In genomic region chr14:62975046-62975445, GRCm38 (mm10) we compare ENCODE assay signal across 9 mouse cellular contexts. TPM values are rescaled to one million over a fixed set of nuclear protein-coding genes. Genes with fewer than 3 reads are reported as not detected.
DNase-seq lines count a peak whose midpoint lies in the region; ATAC-seq and TF ChIP-seq lines count a peak whose summit lies in the region.
"Had no signal": no experiment of that assay in that cellular context is flagged by ENCODE, and none has a peak within 500 bp of the region (broad histone marks: within the 10 kb centered on the region; RNA-seq: fewer than 3 reads in every experiment).

No protein-coding gene starts in this region.

- no peak overlapping the region; the same call in 1 of the 2 replicates for H3K4me2 ChIP-seq in forebrain, embryonic 12.5 days

- intact Hi-C loops in heart, adult 2 months (cut with DNase I), result loop anchor here (1.0 to 5.0 kb wide), 3 partner anchors 260 to 483 kb away; no protein-coding TSS in a partner anchor

- no peaks in the 10 kb centered on the region for H3K79me2 ChIP-seq in heart, adult 2 months (replicated peaks; ENCODE audit: control insufficient read depth, insufficient read depth, low read length)

- H3K9me3 ChIP-seq in forebrain, embryonic 10.5 days, result no peaks in the 10 kb centered on the region
- no peaks in the 10 kb centered on the region for H3K9me3 ChIP-seq in forebrain, embryonic 12.5 days

- 0 out of 2 replicates have a peak overlapping the region, but pooled peaks have one; percentile 11 for H3K27ac ChIP-seq in forebrain, embryonic 10.5 days
- H3K27ac ChIP-seq in forebrain, embryonic 12.5 days, result no peak overlapping the region
- H3K27ac ChIP-seq in heart, adult 2 months, result no peak overlapping the region
- H3K27ac ChIP-seq in testis, adult 2 months (ENCODE audit: control insufficient read depth, insufficient read depth, low read depth, low read length), result no peak overlapping the region

- H3K36me3 ChIP-seq in forebrain, embryonic 10.5 days (replicated peaks), result no peaks in the 10 kb centered on the region
- no peaks in the 10 kb centered on the region for H3K36me3 ChIP-seq in forebrain, embryonic 12.5 days (replicated peaks)
- no peaks in the 10 kb centered on the region for H3K36me3 ChIP-seq in heart, adult 2 months (ENCODE audit: control insufficient read depth, insufficient read depth, low read length)
- H3K36me3 ChIP-seq in testis, adult 2 months (ENCODE audit: control insufficient read depth, insufficient read depth, low read length), result no peaks in the 10 kb centered on the region

- H3K4me3 ChIP-seq in forebrain, embryonic 10.5 days, result no peak overlapping the region
- no peak overlapping the region for H3K4me3 ChIP-seq in forebrain, embryonic 12.5 days (replicated peaks)
- H3K4me3 ChIP-seq in heart, adult 2 months, result no peak overlapping the region
- H3K4me3 ChIP-seq in testis, adult 2 months (ENCODE audit: control insufficient read depth, low read depth, low read length), result no peak overlapping the region

- H3K4me1 ChIP-seq in forebrain, embryonic 10.5 days, result 0 out of 2 replicates have a peak, but pooled peaks cover 4% of the 10 kb centered on the region
- H3K4me1 ChIP-seq in forebrain, embryonic 12.5 days, result no peaks in the 10 kb centered on the region
- H3K4me1 ChIP-seq in heart, adult 2 months (ENCODE audit: control insufficient read depth, insufficient read depth, low read length), result no peaks in the 10 kb centered on the region
- no peaks in the 10 kb centered on the region; the same call in 1 of the 2 replicates for H3K4me1 ChIP-seq in testis, adult 2 months (ENCODE audit: control insufficient read depth, insufficient read depth, low read length)

- TF ChIP-seq EP300 in heart, adult 2 months (IDR thresholded peaks at IDR 0.05; ENCODE audit: insufficient read depth, low read depth, low read length), result no peak

- peak; percentile 90 for TF ChIP-seq CTCF in heart, adult 2 months (IDR thresholded peaks at IDR 0.05)
- TF ChIP-seq CTCF in testis, adult 2 months (IDR thresholded peaks at IDR 0.05; ENCODE audit: control insufficient read depth, insufficient read depth, insufficient replicate concordance, low read depth, low read length), result peak; percentile 25; the same call in 1 of the 2 replicates

- peak; percentile 68 for DNase-seq in forebrain, embryonic 10.5 days (ENCODE audit: extremely low spot score, low spot score)
- DNase-seq in NIH3T3 (ENCODE audit: low read depth), result peak; percentile 73
- peak; percentile 80 to 84 for DNase-seq in cerebellum, postnatal 10 days
- DNase-seq in heart, adult 2 months, result peak; percentile 53 to 80
- peak; percentile 37 for DNase-seq in layer of hippocampus, adult 9-10 months (ENCODE audit: low spot score)
- DNase-seq in lung, postnatal 4 days, result peak; percentile 52 to 74

- 18% methylated on average over 5 of the region's 5 CpGs for WGBS in forebrain, embryonic 10.5 days
- 12% methylated on average over 5 of the region's 5 CpGs for WGBS in forebrain, embryonic 12.5 days
- 21% methylated on average over 5 of the region's 5 CpGs for whole genome bisulfite sequencing in heart, adult 2 months

- no peak overlapping the region for H3K9ac ChIP-seq in forebrain, embryonic 12.5 days
- no peak overlapping the region for H3K9ac ChIP-seq in heart, adult 2 months (ENCODE audit: low read depth, low read length)

- TF ChIP-seq POLR2A in heart, adult 2 months (IDR thresholded peaks at IDR 0.05; ENCODE audit: insufficient read depth, low read depth, low read length), result no peak
- TF ChIP-seq POLR2A in testis, adult 2 months (IDR thresholded peaks at IDR 0.05; ENCODE audit: control insufficient read depth, low read depth, low read length), result no peak

- H3K27me3 ChIP-seq in forebrain, embryonic 10.5 days (ENCODE audit: poor library complexity, severe bottlenecking), result no peaks in the 10 kb centered on the region
- no peaks in the 10 kb centered on the region for H3K27me3 ChIP-seq in forebrain, embryonic 12.5 days
- no peaks in the 10 kb centered on the region for H3K27me3 ChIP-seq in heart, adult 2 months (ENCODE audit: control insufficient read depth, insufficient read depth, low read length)
- H3K27me3 ChIP-seq in testis, adult 2 months (ENCODE audit: control insufficient read depth, insufficient read depth, low read length), result no peaks in the 10 kb centered on the region

- ATAC-seq in forebrain, embryonic 12.5 days (ENCODE audit: low FRiP score), result no peak

RNA-seq across cellular contexts. Expression of gene Defb48, which starts 9.3 kb away (rescaled TPM):
- not detected in 2 replicates for polyA plus RNA-seq in forebrain, embryonic 10.5 days (2016; fragmentation: Nextera tagmentation; extraction: Ambion mirVana)
- polyA plus RNA-seq in forebrain, embryonic 12.5 days (2016; fragmentation: Nextera tagmentation; extraction: Ambion mirVana), result not detected in 2 replicates
- total RNA-seq in heart, adult 2 months (2021), result not detected
- not detected in 2 replicates for polyA plus RNA-seq in heart, adult 2 months (2012; rRNA removed)
- 0.91 TPM in 1 of 2 replicates, not detected in the other for polyA plus RNA-seq in testis, adult 2 months (2012; rRNA removed)
- polyA plus RNA-seq: lung, embryonic 16.5 days had no signal

RNA-seq across cellular contexts. Expression of gene Defb47, which starts 22.8 kb away (rescaled TPM):
- polyA plus RNA-seq in forebrain, embryonic 10.5 days (2016; fragmentation: Nextera tagmentation; extraction: Ambion mirVana), result not detected in 2 replicates
- not detected in 2 replicates for polyA plus RNA-seq in forebrain, embryonic 12.5 days (2016; fragmentation: Nextera tagmentation; extraction: Ambion mirVana)
- not detected for total RNA-seq in heart, adult 2 months (2021)
- not detected in 2 replicates for polyA plus RNA-seq in heart, adult 2 months (2012; rRNA removed)
- not detected in 2 replicates for polyA plus RNA-seq in testis, adult 2 months (2012; rRNA removed)
- polyA plus RNA-seq: lung, embryonic 16.5 days had no signal

RNA-seq across cellular contexts. Expression of gene Defb43, which starts 36.5 kb away (rescaled TPM):
- not detected in 2 replicates for polyA plus RNA-seq in forebrain, embryonic 10.5 days (2016; fragmentation: Nextera tagmentation; extraction: Ambion mirVana)
- polyA plus RNA-seq in forebrain, embryonic 12.5 days (2016; fragmentation: Nextera tagmentation; extraction: Ambion mirVana), result not detected in 2 replicates
- total RNA-seq in heart, adult 2 months (2021), result not detected
- polyA plus RNA-seq in heart, adult 2 months (2012; rRNA removed), result not detected in 2 replicates
- 20.1 TPM in 1 of 2 replicates, not detected in the other for polyA plus RNA-seq in testis, adult 2 months (2012; rRNA removed)
- polyA plus RNA-seq: lung, embryonic 16.5 days had no signal
